Mouse (Mus musculus) left cerebral cortex, adult 18-20 months (tissue): ENCODE data around the gene Prkcsh. TPM values are rescaled to one million over a fixed set of nuclear protein-coding genes. Genes with fewer than 3 reads are reported as not detected.

Experiments
- DNase-seq, 2 experiments: peaks; one replicate each; pipeline ENCODE4 v3.0.0; 2021 to 2022; ENCODE audit warnings: low spot score in 2 of 2, mixed read lengths in 1 of 2
- long read RNA-seq, 2 experiments: library from polyadenylated mRNA; stranded (forward); transcript quantifications; one replicate each; pipeline ENCODE4 v2.0.0; 2021
- total RNA-seq, 2 experiments: library from RNA; stranded (reverse); gene quantifications; 2 replicates each; pipeline ENCODE4 v1.2.3; 2021

The Prkcsh gene
- total RNA-seq = 10 to 100 TPM; 91.4 to 95.1 TPM
- long read RNA-seq, experiment 1, transcript Prkcsh-201 (18 exons, 2,012 nt) = minor isoform, 12 of 73 reads
- long read RNA-seq, experiment 1, transcript Prkcsh-202 (18 exons, 1,983 nt) = major isoform, 25 of 73 reads
- long read RNA-seq, experiment 1, partial matches to known transcripts = 19 of 73 reads
- long read RNA-seq, experiment 1, other reads (novel, unspliced or antisense) = 14 of 73 reads
- long read RNA-seq, experiment 2, transcript Prkcsh-201 (18 exons, 2,012 nt) = minor isoform, 15 of 71 reads
- long read RNA-seq, experiment 2, transcript Prkcsh-202 (18 exons, 1,983 nt) = major isoform, 26 of 71 reads
- long read RNA-seq, experiment 2, partial matches to known transcripts = 17 of 71 reads
- long read RNA-seq, experiment 2, other reads (novel, unspliced or antisense) = 11 of 71 reads

GRCm38 (mm10) chr9:22002194-22003162 lies at the start of gene Prkcsh, which contains the start of gene Ccdc151:
Gene Prkcsh (plus strand): TSS chr9:22002806.
Gene Ccdc151 (minus strand): TSS chr9:22002634.
- DNase-seq = peak; percentile 98 to 100

DNA sequence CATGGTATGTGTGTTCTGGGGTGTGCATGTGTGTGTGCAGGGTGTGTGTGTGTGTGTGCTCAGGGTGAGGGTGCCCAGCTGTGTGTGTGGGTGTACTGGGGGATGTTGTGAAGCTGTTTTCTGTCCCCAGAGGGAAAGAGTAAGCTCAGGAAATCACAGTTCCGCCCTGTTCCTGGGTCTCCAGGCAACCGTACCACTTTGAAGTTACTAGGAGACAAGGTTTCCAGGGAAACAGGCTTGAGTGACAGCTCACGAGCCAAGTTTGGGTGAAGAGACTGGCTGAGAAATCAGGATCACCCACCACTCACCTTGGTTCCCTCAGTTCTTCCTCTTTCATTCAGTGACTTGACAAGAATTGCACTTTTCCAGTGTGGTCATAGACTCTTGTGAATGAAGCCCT lies 49.0 kb upstream of the Prkcsh start:
- peak in 1 of 2 experiments; percentile 66 for DNase-seq

DNA sequence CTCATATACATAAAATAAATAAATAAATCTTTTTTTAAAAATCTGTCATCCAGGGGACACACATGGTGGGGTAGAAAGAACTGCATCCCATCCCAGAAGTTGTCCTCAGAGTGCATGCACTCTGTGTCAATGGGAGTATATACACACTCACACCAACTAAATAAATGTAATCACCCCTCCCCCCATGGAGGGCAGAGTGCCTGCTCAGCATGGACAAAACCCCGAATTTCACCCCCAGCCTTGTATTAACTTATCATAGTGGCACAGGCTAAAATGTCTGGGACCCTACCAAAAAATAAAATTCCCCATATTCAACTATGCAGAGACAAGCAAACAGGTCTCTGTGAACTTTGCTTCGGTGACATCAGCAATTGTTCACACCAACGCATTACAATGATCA lies 48.0 kb upstream of the Prkcsh start:
- DNase-seq = no peak

- DNase-seq = no peak
These were observed 47.4 kb upstream of the Prkcsh start for GRCm38 (mm10) chr9:21955225-21955569.

- DNase-seq = peak; percentile 99
These were observed 46.9 kb upstream of the Prkcsh start, which contains the start of gene Swsap1 for GRCm38 (mm10) chr9:21955570-21956281. Gene Swsap1 (plus strand): TSS chr9:21955755.

DNA sequence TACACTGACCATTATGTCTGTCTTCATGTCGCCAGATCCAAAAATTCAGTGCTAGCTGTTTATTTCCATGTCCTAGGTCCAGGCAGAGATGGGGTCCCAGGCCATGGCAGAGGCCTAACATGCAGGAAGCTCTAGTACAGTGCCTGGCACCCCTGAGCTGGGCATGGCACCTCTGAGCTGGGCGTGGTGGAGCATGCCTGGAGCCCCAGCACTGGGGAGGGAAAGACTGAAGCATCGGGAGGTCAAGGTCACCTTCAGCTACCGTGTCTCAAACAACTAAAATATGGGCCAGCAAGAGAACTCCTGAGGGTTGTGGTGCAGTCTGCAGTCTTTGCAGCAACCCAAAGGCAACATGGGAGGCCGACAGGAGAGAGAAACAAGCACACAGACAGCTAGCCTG lies 44.2 kb upstream of the Prkcsh start:
- no peak for DNase-seq

- no peak for DNase-seq
These were observed 43.4 kb upstream of the Prkcsh start for GRCm38 (mm10) chr9:21959244-21959643.

GRCm38 (mm10) chr9:21960135-21960534 lies 42.5 kb upstream of the Prkcsh start:
- no peak for DNase-seq

DNA sequence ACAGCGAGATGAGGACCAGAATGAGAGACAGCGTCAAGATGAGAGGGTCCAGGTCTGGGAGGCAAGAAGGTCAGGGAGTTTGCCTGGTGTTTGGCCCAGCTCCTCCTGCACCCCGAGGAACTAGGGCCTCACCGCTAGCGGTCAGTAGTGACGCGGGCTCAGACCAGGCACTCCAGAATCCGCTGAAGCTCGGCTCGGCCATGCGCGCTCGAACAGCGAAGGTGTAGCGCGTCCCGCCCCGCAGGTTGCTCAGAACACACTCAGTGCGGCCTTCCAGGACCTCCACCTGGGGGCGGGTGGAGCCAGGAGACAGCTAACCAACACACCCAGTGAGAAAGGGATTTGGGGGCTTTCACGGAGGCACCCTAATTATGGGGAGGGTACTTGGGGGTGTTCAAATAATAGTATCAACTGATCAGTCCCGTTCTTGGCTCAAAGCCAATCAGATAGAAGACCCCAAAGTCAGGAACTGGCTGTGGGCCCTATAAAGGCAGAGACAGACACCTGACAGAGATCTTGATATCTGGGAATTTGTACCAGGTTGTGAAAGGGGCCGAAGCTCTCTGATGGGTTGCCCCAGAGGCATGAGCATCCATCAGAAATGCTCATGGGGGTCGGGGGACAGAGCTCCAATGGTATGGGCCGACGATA lies 41.9 kb upstream of the Prkcsh start:
- DNase-seq = no peak

GRCm38 (mm10) chr9:21961366-21961980 lies 41.1 kb upstream of the Prkcsh start:
- DNase-seq = no peak

GRCm38 (mm10) chr9:21962010-21962409 lies 40.6 kb upstream of the Prkcsh start:
- DNase-seq = no peak

DNA sequence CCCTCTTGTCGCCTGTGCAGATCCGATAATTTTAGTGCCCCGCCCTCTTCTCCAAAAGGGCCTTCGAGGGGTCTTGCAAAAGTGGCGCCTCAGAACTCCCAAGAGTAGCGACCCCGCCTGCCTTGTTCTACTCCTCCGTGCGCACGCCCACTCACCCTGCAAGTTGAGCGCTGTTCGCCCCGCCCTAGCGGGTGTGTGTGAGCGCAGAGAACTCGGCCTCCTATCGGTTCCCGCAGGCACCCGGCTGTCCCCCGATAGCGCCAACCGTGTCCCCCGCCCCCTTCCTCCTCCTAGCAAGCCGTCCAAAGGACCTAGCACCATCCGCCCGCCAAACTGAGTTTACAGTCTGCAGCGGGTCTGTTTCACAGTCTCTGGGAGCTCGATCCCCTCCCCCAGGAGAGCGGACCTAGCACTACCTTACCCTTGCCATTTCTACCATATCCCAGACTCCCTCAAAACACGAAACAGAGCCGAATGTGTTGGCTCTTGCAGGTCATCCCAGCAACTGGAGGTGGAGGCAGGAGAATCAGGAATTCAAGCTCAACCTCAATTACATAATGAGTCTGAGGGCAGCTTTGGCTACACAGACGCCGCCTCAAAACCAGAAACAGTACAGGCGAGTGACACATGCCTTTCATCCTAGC lies 40.1 kb upstream of the Prkcsh start:
- peak; percentile 78 to 86 for DNase-seq

GRCm38 (mm10) chr9:21963417-21963816 lies 39.2 kb upstream of the Prkcsh start, which contains the start of gene Epor:
Gene Epor (minus strand): TSS chr9:21963506.
- no peak for DNase-seq

DNA sequence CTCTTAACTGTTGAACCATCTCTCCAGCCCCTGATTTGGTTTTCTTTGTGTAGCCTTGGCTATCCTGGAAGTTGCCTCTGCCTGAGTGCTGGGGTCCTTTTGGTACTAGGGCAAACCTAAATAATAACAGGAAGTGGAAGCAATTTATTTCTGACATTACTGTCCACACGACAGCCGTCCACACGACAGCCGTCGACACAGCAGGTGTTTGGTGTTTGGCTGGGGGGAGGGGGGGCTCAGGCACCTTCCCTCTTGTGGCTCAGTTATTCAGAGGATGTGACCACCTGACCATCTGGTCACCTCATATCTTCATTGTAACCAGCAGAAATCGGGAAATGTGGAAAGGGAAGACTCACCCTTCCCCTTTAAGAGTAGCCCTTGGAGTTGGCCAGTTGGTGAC lies 33.7 kb upstream of the Prkcsh start:
- DNase-seq = no peak

- no peak for DNase-seq
These were observed 33.3 kb upstream of the Prkcsh start for GRCm38 (mm10) chr9:21969304-21969703.

DNA sequence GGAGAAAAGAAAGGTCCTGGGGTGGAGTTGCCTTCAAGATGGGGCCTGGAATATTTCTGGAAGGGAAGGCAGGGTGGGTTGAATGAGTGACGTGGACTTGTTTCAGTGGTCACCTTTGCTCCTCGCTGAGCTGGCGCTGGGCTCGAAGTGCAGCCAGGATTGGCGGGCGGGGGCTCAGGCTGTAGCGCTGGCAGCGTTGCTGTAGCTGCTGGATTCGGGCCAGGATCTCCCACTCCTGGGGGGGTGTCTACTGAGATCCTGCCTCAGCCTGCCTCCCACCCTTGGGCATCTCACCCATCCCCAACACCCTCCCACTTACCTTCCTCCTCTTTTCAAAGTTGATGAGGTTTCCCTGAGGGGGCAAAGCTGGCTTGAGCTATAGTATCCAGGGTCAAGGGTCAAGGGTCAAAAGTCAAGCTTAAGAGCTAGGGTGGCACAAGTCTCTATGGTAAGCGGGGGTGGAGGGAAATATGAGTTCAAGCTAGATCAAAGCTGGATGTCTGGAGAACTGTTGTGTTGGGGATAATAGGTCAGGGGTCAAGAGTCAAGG lies 25.9 kb upstream of the Prkcsh start:
- DNase-seq = no peak

GRCm38 (mm10) chr9:21977331-21977730 lies 25.3 kb upstream of the Prkcsh start:
- no peak for DNase-seq

DNA sequence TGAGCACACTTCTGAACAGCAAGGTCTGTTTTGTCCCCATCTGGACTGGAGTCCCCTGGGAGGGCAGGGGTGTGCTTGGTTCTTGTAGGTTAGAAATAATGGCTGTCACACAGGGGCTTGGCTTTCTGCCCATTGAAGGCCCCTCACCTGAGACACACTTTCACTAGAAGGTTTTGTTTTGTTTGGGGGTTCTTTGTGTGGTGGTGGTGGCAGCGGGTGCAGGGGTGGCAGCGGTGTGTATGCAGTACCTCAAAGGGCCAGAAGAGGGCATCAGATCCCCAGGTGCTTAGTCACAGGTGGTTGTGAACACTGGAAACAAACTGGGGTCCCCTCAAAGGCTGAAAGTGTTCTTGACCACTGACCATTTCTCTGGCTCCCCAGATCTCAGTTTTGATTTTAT lies 24.6 kb upstream of the Prkcsh start:
- no peak for DNase-seq

DNA sequence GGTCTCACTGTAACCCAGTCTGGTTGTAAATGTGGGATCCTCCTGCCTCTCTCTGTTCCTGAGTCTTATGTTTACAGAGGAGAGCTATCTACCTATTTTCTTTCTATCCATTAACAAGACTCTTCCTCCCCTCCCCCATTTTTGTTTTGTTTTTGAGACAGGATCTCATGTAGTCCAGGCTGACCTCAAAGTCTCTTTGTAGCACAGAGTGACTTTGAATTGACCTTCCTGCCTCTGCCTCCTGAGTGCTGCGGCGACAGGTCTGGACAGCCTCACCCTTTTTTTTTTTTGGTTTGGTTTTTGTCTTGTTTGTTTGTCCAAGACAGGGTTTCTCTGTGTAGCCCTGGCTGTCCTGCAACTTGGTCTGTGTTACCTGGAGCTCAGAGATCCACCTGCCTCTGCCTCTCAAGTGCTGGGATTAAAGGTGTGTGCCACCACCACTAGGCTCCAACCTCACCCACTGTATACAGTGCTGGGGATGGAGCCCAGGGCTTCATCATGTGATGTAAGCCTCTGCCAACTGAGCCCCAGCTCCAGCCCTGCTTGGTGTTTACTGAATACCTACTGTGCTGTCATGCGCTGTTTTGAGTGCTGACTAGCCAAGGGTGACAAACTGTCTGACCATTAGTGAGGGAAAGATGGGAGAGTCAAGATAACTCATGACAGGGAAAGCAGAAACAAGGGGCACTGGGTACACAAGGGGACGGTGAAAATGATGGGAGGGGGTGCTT lies 24.0 kb upstream of the Prkcsh start:
- no peak for DNase-seq
